Mouse (Mus musculus) midbrain, embryonic 15.5 days (tissue): ENCODE data around the gene P3h2. TPM values are rescaled to one million over a fixed set of nuclear protein-coding genes. Genes with fewer than 3 reads are reported as not detected.

Source experiments
- ATAC-seq: fragments of 200-750 bp; cut with Nextera tagmentation; replicated peaks from 2 replicates; pipeline ENCODE4 v1.8.0; 2017; ENCODE audit warnings: moderate TSS enrichment
- H3K27ac ChIP-seq: fragments of 300-500 bp; sonication (generic); 2 replicates; pipeline ENCODE4 v1.5.1; 2015; ENCODE audit warnings: mild to moderate bottlenecking, inconsistent platforms
- H3K27me3 ChIP-seq: fragments of 300-500 bp; sonication (generic); replicated peaks from 2 replicates; pipeline ENCODE4 v1.6.1; 2015; ENCODE audit warnings: inconsistent platforms
- H3K36me3 ChIP-seq: fragments of 300-500 bp; sonication (generic); replicated peaks from 2 replicates; pipeline ENCODE4 v1.6.1; 2015; ENCODE audit warnings: inconsistent platforms
- H3K4me1 ChIP-seq: fragments of 300-500 bp; sonication (generic); 2 replicates; pipeline ENCODE4 v1.6.1; 2015; ENCODE audit warnings: inconsistent platforms
- H3K4me2 ChIP-seq: fragments of 300-500 bp; sonication (generic); 2 replicates; pipeline ENCODE4 v1.6.1; 2015; ENCODE audit warnings: inconsistent platforms, mild to moderate bottlenecking, moderate library complexity
- H3K4me3 ChIP-seq: fragments of 300-500 bp; sonication (generic); 2 replicates; pipeline ENCODE4 v1.5.1; 2015; ENCODE audit warnings: mild to moderate bottlenecking, inconsistent platforms
- H3K9ac ChIP-seq: fragments of 300-500 bp; sonication (generic); 2 replicates; pipeline ENCODE4 v1.6.1; 2015; ENCODE audit warnings: mild to moderate bottlenecking, inconsistent platforms
- H3K9me3 ChIP-seq: fragments of 300-500 bp; sonication (generic); 2 replicates; pipeline ENCODE4 v1.6.1; 2016; ENCODE audit warnings: inconsistent platforms
- WGBS: fragments of 180-500 bp; shearing (Covaris S2); methylation state at CpG from one replicate; pipeline ENCODE4 v1.1.7; 2015; ENCODE audit warnings: mixed read lengths; 5-methylcytosine and 5-hydroxymethylcytosine counted together
- polyA plus RNA-seq: library from polyadenylated mRNA; unstranded; fragments of >200 nt; fragmentation: Nextera tagmentation; extraction: Ambion mirVana; gene quantifications from 2 replicates; pipeline ENCODE4 v1.2.1, GENCODE M21; 2015

Gene P3h2
- polyA plus RNA-seq, 1 experiment from 2014 or later = 0.56 TPM

DNA sequence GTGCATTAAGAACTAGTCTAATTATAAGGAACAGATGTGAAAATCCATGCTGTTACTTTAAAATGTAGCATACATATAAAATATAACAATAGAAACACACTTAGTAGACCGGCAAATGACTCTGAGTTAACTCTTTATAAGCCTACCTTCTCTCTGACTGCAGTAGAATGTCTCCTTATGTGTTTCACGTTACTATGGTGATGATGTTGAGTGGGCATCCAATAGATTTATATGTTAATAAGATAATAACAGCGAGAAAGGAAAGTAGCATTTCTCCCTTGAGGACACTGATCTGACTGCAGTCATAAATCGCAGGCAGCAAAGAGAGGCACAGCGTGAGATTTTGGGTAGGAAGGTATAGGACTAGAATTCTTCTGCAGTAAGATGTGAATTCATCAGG lies 81.0 kb downstream of the P3h2 start:
- H3K4me1 ChIP-seq = peaks cover 9% of the 10 kb centered on the region; the same call in 1 of the 2 replicates
- no peaks in the 10 kb centered on the region for H3K27me3 ChIP-seq
- H3K27ac ChIP-seq = no peak overlapping the region
- H3K36me3 ChIP-seq = no peaks in the 10 kb centered on the region
- H3K4me3 ChIP-seq = no peak overlapping the region
- no peak for ATAC-seq
- no peak overlapping the region for H3K9ac ChIP-seq
- H3K9me3 ChIP-seq = no peaks in the 10 kb centered on the region
- 36% methylated on average over 5 of the region's 5 CpGs for WGBS
- H3K4me2 ChIP-seq = no peak overlapping the region

DNA sequence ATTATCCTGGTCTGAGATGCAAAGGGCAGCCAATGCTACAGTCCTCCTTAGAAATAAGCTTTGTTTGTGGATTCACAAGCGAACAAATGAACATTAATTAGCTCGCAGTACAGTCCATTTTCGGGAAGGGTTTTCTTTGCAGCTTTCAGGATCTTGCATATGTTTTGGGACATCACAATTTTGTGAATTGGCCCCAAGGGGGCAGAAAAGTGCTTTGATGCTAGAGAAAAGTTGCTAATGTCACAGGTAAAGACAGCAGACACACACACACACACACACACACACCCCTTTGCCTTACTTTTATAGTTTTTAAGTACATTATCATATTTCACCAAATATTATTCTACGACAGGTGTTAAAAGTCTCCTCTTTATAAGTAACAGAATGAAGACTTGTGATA lies 82.2 kb downstream of the P3h2 start:
- Histone ChIP-seq H3K9ac (no peak overlapping the region), H3K27me3 (no peaks in the 10 kb centered on the region), H3K27ac (no peak overlapping the region), H3K4me3 (no peak overlapping the region), H3K36me3 (no peaks in the 10 kb centered on the region), H3K9me3 (no peaks in the 10 kb centered on the region), H3K4me1 (peaks cover 9% of the 10 kb centered on the region; the same call in 1 of the 2 replicates), H3K4me2 (no peak overlapping the region)
- ATAC-seq = no peak
- WGBS = 68% methylated on average over 4 of the region's 4 CpGs

GRCm38 (mm10) chr16:26021759-26022158 lies 83.8 kb downstream of the P3h2 start:
- Histone ChIP-seq H3K9me3 (no peaks in the 10 kb centered on the region), H3K27ac (no peak overlapping the region), H3K27me3 (no peaks in the 10 kb centered on the region), H3K4me2 (no peak overlapping the region), H3K9ac (no peak overlapping the region), H3K4me1 (peaks cover 9% of the 10 kb centered on the region; the same call in 1 of the 2 replicates), H3K4me3 (no peak overlapping the region), H3K36me3 (no peaks in the 10 kb centered on the region)
- ATAC-seq = no peak
- 47% methylated on average over 2 of the region's 2 CpGs for WGBS

- H3K36me3 ChIP-seq = no peaks in the 10 kb centered on the region
- ATAC-seq = no peak
- H3K9ac ChIP-seq = no peak overlapping the region
- 0 out of 2 replicates have a peak, but pooled peaks cover 4% of the 10 kb centered on the region for H3K4me1 ChIP-seq
- no peak overlapping the region for H3K4me3 ChIP-seq
- H3K27ac ChIP-seq = no peak overlapping the region
- H3K4me2 ChIP-seq = no peak overlapping the region
- no peaks in the 10 kb centered on the region for H3K9me3 ChIP-seq
- no peaks in the 10 kb centered on the region for H3K27me3 ChIP-seq
- WGBS = 93% methylated on average over 3 of the region's 3 CpGs
Observed at GRCm38 (mm10) chr16:26005811-26006210, 99.8 kb downstream of the P3h2 start.

GRCm38 (mm10) chr16:26003261-26003660 lies 102.3 kb downstream of the P3h2 start:
- Histone ChIP-seq H3K36me3 (no peaks in the 10 kb centered on the region), H3K27ac (no peak overlapping the region), H3K9me3 (no peaks in the 10 kb centered on the region), H3K4me2 (no peak overlapping the region), H3K9ac (no peak overlapping the region), H3K4me3 (no peak overlapping the region), H3K27me3 (no peaks in the 10 kb centered on the region), H3K4me1 (0 out of 2 replicates have a peak, but pooled peaks cover 4% of the 10 kb centered on the region)
- no peak for ATAC-seq
- WGBS = 62% methylated on average over 4 of the region's 4 CpGs

- no peak for ATAC-seq
- WGBS = 60% methylated on average over 9 of the region's 9 CpGs
Observed at GRCm38 (mm10) chr16:26002848-26003247, 102.7 kb downstream of the P3h2 start.

GRCm38 (mm10) chr16:25994605-25995004 lies 111.0 kb downstream of the P3h2 start:
- Histone ChIP-seq H3K4me2 (no peak overlapping the region), H3K4me3 (no peak overlapping the region), H3K27me3 (no peaks in the 10 kb centered on the region), H3K27ac (no peak overlapping the region), H3K4me1 (no peaks in the 10 kb centered on the region), H3K36me3 (no peaks in the 10 kb centered on the region), H3K9me3 (no peaks in the 10 kb centered on the region), H3K9ac (no peak overlapping the region)
- WGBS = 84% methylated on average over 3 of the region's 3 CpGs
- ATAC-seq = no peak

More at GRCm38 (mm10) chr16:26002848-26003247, 102.7 kb downstream of the P3h2 start:
- Histone ChIP-seq H3K9ac (no peak overlapping the region), H3K36me3 (no peaks in the 10 kb centered on the region), H3K27me3 (no peaks in the 10 kb centered on the region), H3K4me1 (0 out of 2 replicates have a peak, but pooled peaks cover 4% of the 10 kb centered on the region), H3K4me3 (no peak overlapping the region), H3K9me3 (no peaks in the 10 kb centered on the region), H3K4me2 (no peak overlapping the region), H3K27ac (no peak overlapping the region)

DNA sequence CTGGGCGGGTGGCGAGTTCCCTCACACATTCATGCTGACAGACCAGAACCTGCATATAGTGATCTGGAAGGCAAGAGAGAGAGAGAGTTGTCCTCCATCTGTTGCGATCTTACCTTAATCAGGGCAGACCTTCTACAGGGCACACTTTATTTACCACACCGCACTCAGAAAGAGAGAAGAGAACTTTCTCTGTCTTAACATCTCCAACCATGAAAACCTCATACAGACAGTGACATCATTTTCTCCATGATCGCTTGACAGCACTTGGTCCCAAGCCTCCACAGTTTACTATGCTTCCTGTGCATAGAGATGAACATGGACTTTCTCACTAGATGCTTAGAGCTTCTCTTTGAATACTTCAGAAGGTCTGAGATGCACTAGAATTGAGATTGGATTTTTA lies 118.4 kb downstream of the P3h2 start:
- no peak for ATAC-seq
- H3K4me3 ChIP-seq = no peak overlapping the region
- H3K4me1 ChIP-seq = no peaks in the 10 kb centered on the region
- H3K9me3 ChIP-seq = no peaks in the 10 kb centered on the region
- H3K9ac ChIP-seq = no peak overlapping the region
- no peaks in the 10 kb centered on the region for H3K36me3 ChIP-seq
- no peak overlapping the region for H3K27ac ChIP-seq
- H3K27me3 ChIP-seq = no peaks in the 10 kb centered on the region
- no peak overlapping the region for H3K4me2 ChIP-seq
- 98% methylated on average over 5 of the region's 5 CpGs for WGBS

DNA sequence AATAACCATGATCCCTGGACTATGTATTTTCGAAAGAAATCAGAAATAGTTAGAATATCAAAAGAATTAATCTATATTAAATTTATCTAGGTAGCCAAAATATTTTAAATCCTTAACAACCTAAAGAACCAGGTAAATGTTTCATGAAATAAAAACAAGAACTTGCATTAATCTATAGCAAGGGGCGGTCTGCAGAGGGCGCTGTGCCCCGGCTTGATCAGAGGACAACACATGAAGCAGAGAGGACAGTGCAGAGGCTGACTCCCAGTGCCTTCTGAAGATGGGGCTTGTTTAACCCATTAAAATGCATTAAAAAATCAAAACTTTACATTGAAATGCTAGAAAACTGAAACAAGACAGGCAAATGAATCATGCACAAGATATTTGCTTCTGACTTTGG lies 121.9 kb downstream of the P3h2 start:
- WGBS = 36% methylated on average over 4 of the region's 4 CpGs
- H3K4me1 ChIP-seq = no peaks in the 10 kb centered on the region
- no peak for ATAC-seq
- H3K4me3 ChIP-seq = no peak overlapping the region
- H3K36me3 ChIP-seq = no peaks in the 10 kb centered on the region
- H3K27ac ChIP-seq = no peak overlapping the region
- no peaks in the 10 kb centered on the region for H3K27me3 ChIP-seq
- no peak overlapping the region for H3K9ac ChIP-seq
- no peaks in the 10 kb centered on the region for H3K9me3 ChIP-seq
- no peak overlapping the region for H3K4me2 ChIP-seq

- H3K9me3 ChIP-seq = no peaks in the 10 kb centered on the region
- no peaks in the 10 kb centered on the region for H3K36me3 ChIP-seq
- no peak overlapping the region for H3K27ac ChIP-seq
- no peak; the same call in 1 of the 2 replicates for ATAC-seq
- no peak overlapping the region for H3K4me2 ChIP-seq
- WGBS = 65% methylated on average over 3 of the region's 3 CpGs
- H3K4me3 ChIP-seq = no peak overlapping the region
- no peaks in the 10 kb centered on the region for H3K4me1 ChIP-seq
- no peaks in the 10 kb centered on the region for H3K27me3 ChIP-seq
- no peak overlapping the region for H3K9ac ChIP-seq
Observed at GRCm38 (mm10) chr16:25979037-25979436, 126.5 kb downstream of the P3h2 start.

- Histone ChIP-seq H3K36me3 (no peaks in the 10 kb centered on the region), H3K4me2 (no peak overlapping the region), H3K27ac (no peak overlapping the region), H3K4me3 (no peak overlapping the region), H3K4me1 (no peaks in the 10 kb centered on the region), H3K9ac (no peak overlapping the region), H3K27me3 (no peaks in the 10 kb centered on the region), H3K9me3 (no peaks in the 10 kb centered on the region)
- WGBS = 89% methylated on average over 2 of the region's 2 CpGs
- no peak for ATAC-seq
Observed at GRCm38 (mm10) chr16:25977210-25977609, 128.4 kb downstream of the P3h2 start.

- ATAC-seq = no peak
- H3K27me3 ChIP-seq = no peaks in the 10 kb centered on the region
- WGBS = 90% methylated on average over 7 of the region's 7 CpGs
- no peak overlapping the region for H3K4me3 ChIP-seq
- no peak overlapping the region for H3K4me2 ChIP-seq
- H3K9ac ChIP-seq = no peak overlapping the region
- H3K9me3 ChIP-seq = no peaks in the 10 kb centered on the region
- no peaks in the 10 kb centered on the region for H3K36me3 ChIP-seq
- H3K4me1 ChIP-seq = no peaks in the 10 kb centered on the region
- H3K27ac ChIP-seq = no peak overlapping the region
Observed at GRCm38 (mm10) chr16:25971285-25971684, 134.3 kb downstream of the P3h2 start.

- H3K4me1 ChIP-seq = no peaks in the 10 kb centered on the region
- H3K4me3 ChIP-seq = no peak overlapping the region
- H3K27me3 ChIP-seq = no peaks in the 10 kb centered on the region
- H3K36me3 ChIP-seq = no peaks in the 10 kb centered on the region
- H3K9ac ChIP-seq = no peak overlapping the region
- WGBS = 87% methylated on average over 5 of the region's 5 CpGs
- no peak overlapping the region for H3K4me2 ChIP-seq
- no peak for ATAC-seq
- H3K9me3 ChIP-seq = no peaks in the 10 kb centered on the region
- no peak overlapping the region for H3K27ac ChIP-seq
Observed at GRCm38 (mm10) chr16:25970720-25971119, 134.9 kb downstream of the P3h2 start.
